Mouse (Mus musculus) embryonic fibroblast, embryonic 13.5 days (primary cell): ENCODE results near the gene BC037034.

ENCODE experiments used
- CTCF ChIP-seq: IDR thresholded peaks from 2 replicates; pipeline ENCODE4 v1.5.1; 2011; ENCODE audit warnings: mild to moderate bottlenecking, control low read depth, low read length, moderate library complexity, borderline replicate concordance; ENCODE audit not compliant: insufficient read depth
- POLR2A ChIP-seq: IDR thresholded peaks from 2 replicates; pipeline ENCODE4 v1.6.1; 2011; ENCODE audit warnings: low read depth, mild to moderate bottlenecking, control low read depth, low read length, moderate library complexity

DNA sequence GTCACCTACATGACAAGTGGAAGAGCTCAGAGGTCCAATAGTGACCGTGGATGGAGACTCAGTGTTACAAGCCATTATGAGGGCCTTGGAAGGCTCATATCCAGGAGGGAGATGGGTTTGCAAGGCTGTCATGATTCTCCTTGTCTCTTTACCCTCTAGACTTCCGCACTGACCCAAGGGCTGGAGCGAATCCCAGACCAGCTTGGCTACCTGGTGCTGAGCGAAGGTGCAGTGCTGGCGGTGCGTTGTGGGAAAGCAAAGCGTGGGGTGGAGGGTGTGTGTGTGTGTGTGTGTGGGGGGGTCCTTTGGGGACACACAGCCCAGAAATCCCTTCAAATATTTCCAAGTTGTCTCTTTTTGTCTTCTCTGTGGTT is 7.8 kb downstream of the BC037034 start:
- TF ChIP-seq CTCF, result no peak
- TF ChIP-seq POLR2A, result no peak
